Mouse (Mus musculus) stomach, embryonic 16.5 days (tissue): ENCODE measurements around the gene Snapc4. TPM values are rescaled to one million over a fixed set of nuclear protein-coding genes. Genes with fewer than 3 reads are reported as not detected.

Source experiments
- ATAC-seq: fragments of 200-750 bp; cut with Nextera tagmentation; 2 replicates; pipeline ENCODE4 v1.8.0; 2017; ENCODE audit warnings: moderate number of reproducible peaks, moderate TSS enrichment; ENCODE audit not compliant: insufficient read depth, low FRiP score
- H3K27ac ChIP-seq: fragments of 300-500 bp; sonication (generic); 2 replicates; pipeline ENCODE4 v1.5.1; 2014; ENCODE audit warnings: low read length
- H3K27me3 ChIP-seq: fragments of 300-500 bp; sonication (generic); 2 replicates; pipeline ENCODE4 v1.6.1; 2014; ENCODE audit warnings: low read length, control low read depth, mixed read lengths; ENCODE audit not compliant: control insufficient read depth, insufficient read depth
- H3K36me3 ChIP-seq: fragments of 300-500 bp; sonication (generic); 2 replicates; pipeline ENCODE4 v1.6.1; 2014; ENCODE audit warnings: low read length; ENCODE audit not compliant: control insufficient read depth, insufficient read depth
- H3K4me1 ChIP-seq: fragments of 300-500 bp; sonication (generic); 2 replicates; pipeline ENCODE4 v1.6.1; 2014; ENCODE audit warnings: low read length, control low read depth, mixed read lengths; ENCODE audit not compliant: control insufficient read depth, insufficient read depth
- H3K4me2 ChIP-seq: fragments of 300-500 bp; sonication (generic); 2 replicates; pipeline ENCODE4 v1.6.1; 2014; ENCODE audit warnings: low read depth, low read length, mixed read lengths
- H3K4me3 ChIP-seq: fragments of 300-500 bp; sonication (generic); replicated peaks from 2 replicates; pipeline ENCODE4 v1.5.1; 2014; ENCODE audit warnings: mild to moderate bottlenecking, low read length
- H3K9ac ChIP-seq: fragments of 300-500 bp; sonication (generic); 2 replicates; pipeline ENCODE4 v1.6.1; 2014; ENCODE audit warnings: low read length
- H3K9me3 ChIP-seq: fragments of 300-500 bp; sonication (generic); replicated peaks from 2 replicates; pipeline ENCODE4 v1.6.1; 2016; ENCODE audit warnings: low read length, control low read depth; ENCODE audit not compliant: control insufficient read depth
- WGBS: fragments of 180-500 bp; shearing (Covaris S2); extraction: QIAGEN DNeasy Blood & Tissue Kit; methylation state at CpG from one replicate; pipeline ENCODE4 v1.1.7; 2014; 5-methylcytosine and 5-hydroxymethylcytosine counted together
- polyA plus RNA-seq: library from polyadenylated mRNA; unstranded; fragments of >200 nt; fragmentation: Nextera tagmentation; extraction: Ambion mirVana; gene quantifications from 2 replicates; pipeline ENCODE4 v1.2.1, GENCODE M21; 2015

The Snapc4 gene
- polyA plus RNA-seq, 1 experiment from 2014 or later: 26.1 TPM

GRCm38 (mm10) chr2:26339204-26339551 lies 41.3 kb downstream of the Snapc4 start:
- 84% methylated on average over 5 of the region's 5 CpGs for WGBS
- H3K9ac ChIP-seq: no peak overlapping the region
- no peak for ATAC-seq
- H3K36me3 ChIP-seq: no peaks in the 10 kb centered on the region; the same call in 1 of the 2 replicates
- no peak overlapping the region for H3K4me3 ChIP-seq
- no peaks in the 10 kb centered on the region for H3K27me3 ChIP-seq
- H3K4me2 ChIP-seq: no peak overlapping the region
- H3K27ac ChIP-seq: no peak overlapping the region
- H3K4me1 ChIP-seq: peaks cover 27% of the 10 kb centered on the region
- no peaks in the 10 kb centered on the region for H3K9me3 ChIP-seq

- no peak overlapping the region for H3K4me2 ChIP-seq
- no peak overlapping the region for H3K9ac ChIP-seq
- no peak overlapping the region for H3K27ac ChIP-seq
- H3K4me3 ChIP-seq: no peak overlapping the region
- no peak for ATAC-seq
- no peaks in the 10 kb centered on the region for H3K27me3 ChIP-seq
- no peaks in the 10 kb centered on the region for H3K9me3 ChIP-seq
- H3K36me3 ChIP-seq: no peaks in the 10 kb centered on the region; the same call in 1 of the 2 replicates
- 83% methylated on average over 8 of the region's 13 CpGs for WGBS
- H3K4me1 ChIP-seq: peaks cover 27% of the 10 kb centered on the region
Observed at GRCm38 (mm10) chr2:26338302-26339203, 41.9 kb downstream of the Snapc4 start.

GRCm38 (mm10) chr2:26330702-26331101 lies 49.8 kb downstream of the Snapc4 start:
- Histone ChIP-seq H3K27ac (no peak overlapping the region), H3K27me3 (no peaks in the 10 kb centered on the region)

GRCm38 (mm10) chr2:26330056-26330468 lies 50.4 kb downstream of the Snapc4 start:
- Histone ChIP-seq H3K27ac (peak overlapping the region; percentile 11; the same call in 1 of the 2 replicates), H3K9me3 (no peaks in the 10 kb centered on the region), H3K9ac (no peak overlapping the region), H3K4me2 (no peak overlapping the region), H3K4me1 (no peaks in the 10 kb centered on the region), H3K36me3 (peaks cover 17% of the 10 kb centered on the region), H3K4me3 (no peak overlapping the region), H3K27me3 (no peaks in the 10 kb centered on the region)
- ATAC-seq: no peak; the same call in 1 of the 2 replicates
- WGBS: 88% methylated on average over 4 of the region's 4 CpGs

More at GRCm38 (mm10) chr2:26330702-26331101, 49.8 kb downstream of the Snapc4 start:
- no peak for ATAC-seq
- 70% methylated on average over 6 of the region's 6 CpGs for WGBS
- Histone ChIP-seq H3K9me3 (no peaks in the 10 kb centered on the region), H3K9ac (no peak overlapping the region), H3K4me2 (no peak overlapping the region), H3K4me3 (no peak overlapping the region), H3K4me1 (no peaks in the 10 kb centered on the region), H3K36me3 (peaks cover 13% of the 10 kb centered on the region)

- H3K27ac ChIP-seq: peak overlapping the region; percentile 11; the same call in 1 of the 2 replicates
- H3K4me1 ChIP-seq: no peaks in the 10 kb centered on the region
- H3K4me2 ChIP-seq: no peak overlapping the region
- peaks cover 18% of the 10 kb centered on the region for H3K36me3 ChIP-seq
- no peak overlapping the region for H3K9ac ChIP-seq
- H3K4me3 ChIP-seq: no peak overlapping the region
- H3K27me3 ChIP-seq: no peaks in the 10 kb centered on the region
- no peaks in the 10 kb centered on the region for H3K9me3 ChIP-seq
- ATAC-seq: 0 out of 2 replicates have a peak, but pooled peaks have one; percentile 13
- whole genome bisulfite sequencing: 59% methylated on average over 8 of the region's 8 CpGs
Observed at GRCm38 (mm10) chr2:26329402-26329801, 51.1 kb downstream of the Snapc4 start.

GRCm38 (mm10) chr2:26327852-26328251 lies 52.6 kb downstream of the Snapc4 start:
- H3K9me3 ChIP-seq: no peaks in the 10 kb centered on the region
- H3K27me3 ChIP-seq: no peaks in the 10 kb centered on the region
- H3K4me1 ChIP-seq: no peaks in the 10 kb centered on the region
- H3K9ac ChIP-seq: no peak overlapping the region
- no peak overlapping the region for H3K4me3 ChIP-seq
- H3K36me3 ChIP-seq: peaks cover 28% of the 10 kb centered on the region
- H3K4me2 ChIP-seq: no peak overlapping the region
- WGBS: 86% methylated on average over 4 of the region's 4 CpGs
- ATAC-seq: no peak
- no peak overlapping the region for H3K27ac ChIP-seq

- H3K27me3 ChIP-seq: no peaks in the 10 kb centered on the region
- no peaks in the 10 kb centered on the region for H3K4me1 ChIP-seq
- no peaks in the 10 kb centered on the region for H3K9me3 ChIP-seq
- WGBS: 67% methylated on average over 15 of the region's 15 CpGs
- no peak overlapping the region for H3K4me3 ChIP-seq
- peaks cover 28% of the 10 kb centered on the region for H3K36me3 ChIP-seq
- no peak overlapping the region for H3K4me2 ChIP-seq
- H3K27ac ChIP-seq: no peak overlapping the region
- ATAC-seq: peak; percentile 88
- no peak overlapping the region for H3K9ac ChIP-seq
Observed at GRCm38 (mm10) chr2:26325386-26326181, 54.9 kb downstream of the Snapc4 start.

- no peaks in the 10 kb centered on the region for H3K9me3 ChIP-seq
- H3K27ac ChIP-seq: no peak overlapping the region
- no peak for ATAC-seq
- no peak overlapping the region for H3K4me3 ChIP-seq
- 74% methylated on average over 2 of the region's 2 CpGs for WGBS
- H3K36me3 ChIP-seq: peaks cover 28% of the 10 kb centered on the region
- H3K4me2 ChIP-seq: no peak overlapping the region
- H3K27me3 ChIP-seq: no peaks in the 10 kb centered on the region
- H3K9ac ChIP-seq: no peak overlapping the region
- no peaks in the 10 kb centered on the region for H3K4me1 ChIP-seq
Observed at GRCm38 (mm10) chr2:26324917-26325316, 55.5 kb downstream of the Snapc4 start.
